Mouse (Mus musculus): ENCODE data around the gene Mtmr3. TPM values are rescaled to one million over a fixed set of nuclear protein-coding genes. Genes with fewer than 3 reads are reported as not detected.
"Not testable (repeated sequence)": the region's sequence is repeated elsewhere in the genome, so short reads cannot be mapped to it uniquely, and the experiment has no call there.

The Mtmr3 gene
- polyA plus RNA-seq, 1 experiment: 45.1 TPM

DNA sequence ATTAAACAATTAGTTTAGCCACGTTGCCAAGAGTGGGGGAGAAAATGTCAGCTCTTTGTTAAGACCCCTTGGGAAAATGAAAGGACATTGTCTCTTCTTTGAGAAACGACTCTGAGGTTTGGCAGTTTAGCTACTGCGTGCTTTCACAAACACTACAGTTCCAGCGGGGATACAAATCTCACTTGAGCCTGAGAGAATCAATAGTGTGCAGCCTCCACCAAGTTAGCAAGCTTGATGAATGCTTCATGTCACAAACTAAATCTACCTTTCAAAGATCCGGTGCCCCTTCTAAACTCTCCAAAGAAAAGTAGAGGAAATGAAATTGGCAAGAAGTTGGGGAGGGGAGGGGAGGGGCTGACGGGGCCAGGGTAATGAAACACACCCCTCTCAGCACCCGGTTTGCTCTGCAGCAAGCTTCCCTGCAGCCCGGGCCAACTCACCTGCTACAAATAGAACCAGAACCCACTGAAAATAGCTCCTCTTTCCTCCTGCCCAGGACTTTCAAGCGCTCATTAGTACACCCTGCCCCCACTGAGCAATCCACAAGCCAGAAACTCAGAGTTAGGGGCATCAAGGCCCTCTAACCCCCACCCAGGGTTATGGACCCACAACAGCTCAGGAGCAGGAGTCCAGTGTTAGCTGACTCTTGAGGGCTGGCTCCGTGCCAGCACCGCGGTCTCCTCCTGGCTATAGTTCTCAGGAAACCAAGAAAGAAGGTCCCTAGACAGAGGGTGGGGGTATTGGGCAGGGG is 8.2 kb upstream of the Mtmr3 start:
- no peak for DNase-seq (ENCODE audit: extremely low spot score in 1 of 2, low spot score in 1 of 2)

DNA sequence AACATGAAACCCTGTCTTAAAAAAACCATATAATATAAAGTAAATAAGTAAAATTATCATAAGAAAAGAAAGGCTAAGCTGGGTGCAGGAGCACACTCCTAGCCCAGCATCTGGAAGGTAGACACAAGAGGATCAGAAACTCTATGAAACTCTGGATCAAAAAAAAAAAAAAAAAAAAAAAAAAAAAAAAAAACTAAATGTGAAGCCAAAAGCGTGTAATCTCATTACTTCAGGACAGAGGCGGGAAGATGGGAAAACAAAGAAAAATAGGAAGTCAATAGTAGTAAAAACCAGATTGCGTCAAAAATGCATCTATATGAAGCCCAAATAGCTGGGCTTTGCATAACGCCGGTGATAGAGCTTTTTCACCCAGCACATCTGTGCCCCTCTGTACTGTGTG is 7.2 kb upstream of the Mtmr3 start:
- no peak for DNase-seq (ENCODE audit: extremely low spot score in 1 of 2, low spot score in 1 of 2)

DNA sequence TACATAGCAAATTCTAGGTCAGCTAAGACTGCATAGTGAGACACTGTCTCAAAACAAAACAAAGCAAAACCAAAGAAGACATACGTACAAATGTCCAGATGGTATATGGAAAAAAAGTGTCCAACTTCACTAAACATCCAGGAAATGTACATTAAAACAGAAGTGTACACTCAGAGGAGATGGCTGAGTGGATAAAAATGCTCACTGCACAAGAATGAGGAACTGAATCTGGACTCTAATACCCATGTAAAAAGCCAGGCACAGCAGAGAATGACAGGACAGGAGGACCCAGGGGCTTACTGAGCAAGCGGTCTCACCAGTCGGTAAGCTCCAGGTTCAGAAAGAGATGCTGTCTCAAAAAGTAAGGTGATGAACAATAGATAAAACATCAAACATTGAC is 5.3 kb upstream of the Mtmr3 start:
- no peak for DNase-seq (ENCODE audit: extremely low spot score in 1 of 2, low spot score in 1 of 2)

DNA sequence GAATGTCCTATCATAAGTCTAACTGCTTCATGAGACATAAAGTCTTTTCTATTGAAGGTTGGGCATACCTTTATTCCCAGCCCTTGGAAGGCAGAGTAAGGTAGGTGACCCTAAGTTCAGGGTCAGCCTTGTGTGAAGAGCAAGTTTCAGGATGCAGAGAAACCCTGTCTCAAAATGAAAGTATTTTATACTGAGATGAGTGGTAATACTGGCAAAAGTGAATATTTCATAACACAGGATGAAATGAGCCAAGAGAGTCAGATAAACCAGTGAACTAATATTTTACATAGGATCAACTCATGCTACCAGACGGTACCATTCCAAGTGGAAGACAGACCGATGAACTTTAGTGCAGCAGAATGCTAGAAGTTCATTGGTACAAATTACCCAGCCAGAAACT is 3.7 kb upstream of the Mtmr3 start:
- no peak for DNase-seq (ENCODE audit: extremely low spot score in 1 of 2, low spot score in 1 of 2)

DNA sequence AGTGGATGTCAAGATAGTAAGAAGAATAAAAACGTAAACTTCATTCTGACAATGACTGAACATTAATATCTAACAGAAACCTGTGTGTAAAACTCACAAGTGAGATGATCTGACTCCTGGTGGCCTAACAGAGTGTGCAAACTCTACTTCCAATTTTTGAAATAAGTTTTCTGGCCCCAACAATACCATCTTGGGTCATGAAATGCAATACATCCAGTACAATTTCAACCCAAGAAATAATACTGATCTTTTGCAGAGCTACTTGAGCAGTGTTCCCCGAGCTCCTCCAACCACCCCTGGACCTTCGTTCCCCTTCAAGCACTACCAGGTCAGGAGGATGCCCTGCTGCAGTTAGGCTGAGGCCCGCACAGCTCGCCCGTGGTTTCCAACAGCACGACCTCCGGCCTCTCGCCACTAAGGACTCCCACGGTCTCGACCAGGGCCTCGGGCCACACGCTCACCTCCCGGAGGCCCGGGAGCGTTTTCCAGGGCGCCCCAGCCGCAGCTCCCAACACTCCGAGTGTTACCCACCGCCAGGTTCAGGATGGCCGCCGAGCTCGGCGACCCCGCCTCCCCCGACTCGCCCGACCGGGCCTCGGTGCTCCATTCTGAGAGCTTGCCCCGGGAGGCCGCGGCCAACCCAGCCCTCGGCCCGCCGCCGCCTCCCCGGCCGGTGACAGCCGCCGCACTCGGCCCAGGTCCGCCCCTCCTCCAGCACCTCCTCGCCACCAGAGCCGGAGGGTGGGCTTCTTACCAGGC is 635 bp downstream of the Mtmr3 start:
- peak in 1 of 2 experiments; percentile 17 for DNase-seq (ENCODE audit: extremely low spot score in 1 of 2, low spot score in 1 of 2)

DNA sequence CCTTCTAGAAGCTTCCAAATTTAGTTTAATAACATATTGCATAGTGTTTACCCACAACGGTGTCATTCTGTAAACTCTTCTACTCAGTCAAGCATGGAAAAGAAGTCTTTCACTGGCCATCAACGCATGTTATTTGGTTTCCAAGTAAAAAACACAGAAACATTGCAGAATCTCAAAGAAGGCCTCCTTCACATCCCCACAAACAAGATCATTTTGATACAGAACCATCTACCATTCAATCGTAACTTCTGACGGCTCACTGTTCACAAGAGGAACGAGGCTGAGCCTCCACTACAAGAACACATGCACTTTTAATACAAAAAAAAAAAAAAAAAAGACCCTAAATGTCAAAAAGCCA is 1.2 kb downstream of the Mtmr3 start:
- DNase-seq (ENCODE audit: extremely low spot score in 1 of 2, low spot score in 1 of 2): no peak

DNA sequence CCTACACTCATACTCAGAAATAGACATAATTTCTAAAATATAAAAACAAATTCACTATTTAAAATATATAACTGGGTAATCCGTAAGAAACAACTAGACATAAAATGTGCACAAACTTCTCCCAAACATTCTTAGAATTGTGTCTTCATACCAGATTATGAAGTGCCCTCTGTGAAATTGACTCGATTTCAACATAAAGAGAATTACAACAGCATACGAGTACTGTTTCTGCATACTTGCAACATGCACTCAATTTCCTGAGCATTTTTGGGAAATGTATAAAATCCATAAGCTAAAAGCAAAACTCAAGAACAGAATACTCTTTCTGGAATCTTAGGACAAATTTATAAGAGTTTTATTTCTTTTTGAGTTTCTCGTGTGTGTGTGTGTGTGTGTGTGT is 2.9 kb downstream of the Mtmr3 start:
- no peak for DNase-seq (ENCODE audit: extremely low spot score in 1 of 2, low spot score in 1 of 2)

DNA sequence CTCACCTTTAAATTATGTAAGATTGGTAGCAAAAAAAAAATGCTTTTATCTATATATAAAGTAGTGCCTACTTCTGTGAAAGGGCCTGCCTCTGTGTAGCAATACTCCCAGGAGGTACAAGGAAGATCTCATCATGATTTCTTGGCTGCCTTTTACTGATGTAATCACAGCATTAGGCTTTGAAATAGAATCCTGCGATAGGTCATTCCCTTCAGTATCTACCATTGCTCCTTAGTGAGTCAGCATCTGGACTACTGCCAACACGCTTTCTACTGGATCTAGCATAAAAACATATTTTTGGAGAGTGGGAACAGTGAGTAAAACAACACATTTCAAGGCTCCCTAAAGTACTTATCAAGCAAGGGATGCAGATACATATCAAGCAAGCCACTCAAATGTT is 16.0 kb downstream of the Mtmr3 start:
- DNase-seq (ENCODE audit: extremely low spot score in 1 of 2, low spot score in 1 of 2): peak; percentile 28 to 82

DNA sequence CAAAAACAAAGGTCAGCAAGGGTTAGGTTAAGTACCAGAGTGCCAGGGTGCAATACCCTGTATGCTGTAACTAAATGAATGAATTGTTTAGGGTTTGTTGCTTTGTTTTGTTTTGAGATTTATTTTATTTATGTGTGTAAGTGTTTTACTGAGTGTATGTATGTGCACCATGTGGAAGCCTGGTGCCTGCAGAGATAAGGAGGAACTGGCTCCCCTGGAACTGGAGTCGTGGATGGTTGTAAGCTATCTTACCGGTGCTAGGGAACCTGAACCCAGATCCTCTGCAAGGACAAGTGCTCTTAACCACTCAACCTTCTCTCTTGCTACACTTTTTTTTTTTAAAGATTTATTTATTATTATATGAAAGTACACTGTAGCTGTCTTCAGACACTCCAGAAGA is 17.6 kb downstream of the Mtmr3 start:
- no peak for DNase-seq (ENCODE audit: extremely low spot score in 1 of 2, low spot score in 1 of 2)

DNA sequence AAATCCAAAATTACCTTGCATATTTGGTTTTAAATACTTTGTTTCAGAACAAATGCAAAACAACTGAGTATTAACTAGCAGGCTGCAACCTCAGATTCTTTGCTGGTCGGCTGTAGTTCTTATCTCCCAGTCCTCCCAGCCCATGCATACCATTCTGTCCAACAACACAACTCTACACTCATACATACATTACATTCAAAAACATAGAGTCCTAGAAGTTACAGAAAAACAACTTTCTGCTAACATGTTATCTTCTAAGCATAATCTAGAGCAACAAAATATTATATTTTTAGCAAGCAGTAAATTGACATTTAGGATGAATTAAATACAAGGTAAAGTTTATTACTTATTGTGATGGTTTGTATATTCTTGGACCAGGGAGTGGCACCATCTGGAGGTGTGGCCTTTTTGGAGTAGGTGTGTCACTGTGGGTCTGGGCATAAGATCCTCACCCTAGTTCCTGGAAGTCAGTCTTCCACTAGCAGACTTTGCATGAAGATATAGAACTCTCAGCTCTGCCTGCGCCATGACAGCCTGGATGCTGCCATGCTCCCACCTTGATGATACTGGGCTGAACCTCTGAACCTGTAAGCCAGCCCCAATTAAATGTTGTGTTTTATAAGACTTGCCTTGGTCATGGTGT is 18.5 kb downstream of the Mtmr3 start:
- DNase-seq (ENCODE audit: extremely low spot score in 1 of 2, low spot score in 1 of 2): not testable (repeated sequence)

DNA sequence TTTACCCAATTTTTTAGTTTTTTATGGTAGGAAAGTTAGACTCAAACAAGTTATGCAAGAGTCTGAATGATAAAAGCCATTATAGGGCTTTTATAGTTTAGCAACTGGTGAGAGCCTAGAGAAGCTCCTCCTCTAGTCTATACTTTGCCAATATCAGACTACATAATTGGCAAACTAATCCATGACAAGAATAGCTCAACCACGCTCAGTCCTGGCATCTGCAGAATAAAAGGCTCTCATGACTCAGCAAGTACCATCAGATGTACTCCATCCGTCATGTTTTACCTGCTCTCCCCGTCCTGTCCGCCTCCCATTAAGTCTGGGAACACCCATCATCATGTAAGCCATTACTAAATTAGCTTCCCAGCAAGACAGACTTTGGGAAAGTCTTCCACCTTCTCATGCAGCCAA is 23.2 kb downstream of the Mtmr3 start:
- peak in 1 of 2 experiments; percentile 52 for DNase-seq (ENCODE audit: extremely low spot score in 1 of 2, low spot score in 1 of 2)

DNA sequence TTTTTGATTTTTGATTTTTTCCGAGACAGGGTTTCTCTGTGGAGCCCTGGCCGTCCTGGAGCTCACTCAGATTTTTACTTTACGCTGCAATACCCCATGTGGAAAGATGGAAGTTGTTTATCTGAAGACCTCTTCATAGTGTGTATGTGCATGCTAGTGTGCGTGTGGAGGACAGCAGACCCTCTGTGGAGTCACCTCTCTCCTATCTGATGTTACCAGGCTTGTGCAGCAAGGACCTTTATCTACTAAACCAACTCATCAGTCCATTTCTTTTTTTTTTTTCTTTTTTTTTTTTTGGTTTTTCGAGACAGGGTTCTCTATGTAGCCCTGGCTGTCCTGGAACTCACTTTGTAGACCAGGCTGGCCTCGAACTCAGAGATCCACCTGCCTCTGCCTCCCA is 28.3 kb downstream of the Mtmr3 start:
- no peak for DNase-seq (ENCODE audit: extremely low spot score in 1 of 2, low spot score in 1 of 2)

DNA sequence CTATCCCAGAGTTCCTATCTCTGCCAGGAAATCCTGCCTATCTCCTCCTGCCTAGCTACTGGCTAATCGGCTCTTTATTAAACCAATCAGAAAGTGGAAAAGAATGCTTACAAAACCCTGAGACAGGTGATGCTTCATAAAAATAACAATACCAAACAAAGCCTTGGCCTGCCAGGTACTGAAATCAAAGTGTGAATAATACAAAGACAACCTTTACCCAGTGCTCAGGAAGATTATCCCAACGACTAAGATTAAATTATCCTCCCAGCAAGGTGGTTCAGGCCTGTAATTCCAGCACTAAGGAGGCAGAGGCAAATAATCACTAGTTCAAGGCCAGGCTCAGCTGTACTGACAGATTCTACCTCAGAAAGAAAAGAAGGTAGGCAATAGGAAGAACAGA is 29.1 kb downstream of the Mtmr3 start:
- no peak for DNase-seq (ENCODE audit: extremely low spot score in 1 of 2, low spot score in 1 of 2)

DNA sequence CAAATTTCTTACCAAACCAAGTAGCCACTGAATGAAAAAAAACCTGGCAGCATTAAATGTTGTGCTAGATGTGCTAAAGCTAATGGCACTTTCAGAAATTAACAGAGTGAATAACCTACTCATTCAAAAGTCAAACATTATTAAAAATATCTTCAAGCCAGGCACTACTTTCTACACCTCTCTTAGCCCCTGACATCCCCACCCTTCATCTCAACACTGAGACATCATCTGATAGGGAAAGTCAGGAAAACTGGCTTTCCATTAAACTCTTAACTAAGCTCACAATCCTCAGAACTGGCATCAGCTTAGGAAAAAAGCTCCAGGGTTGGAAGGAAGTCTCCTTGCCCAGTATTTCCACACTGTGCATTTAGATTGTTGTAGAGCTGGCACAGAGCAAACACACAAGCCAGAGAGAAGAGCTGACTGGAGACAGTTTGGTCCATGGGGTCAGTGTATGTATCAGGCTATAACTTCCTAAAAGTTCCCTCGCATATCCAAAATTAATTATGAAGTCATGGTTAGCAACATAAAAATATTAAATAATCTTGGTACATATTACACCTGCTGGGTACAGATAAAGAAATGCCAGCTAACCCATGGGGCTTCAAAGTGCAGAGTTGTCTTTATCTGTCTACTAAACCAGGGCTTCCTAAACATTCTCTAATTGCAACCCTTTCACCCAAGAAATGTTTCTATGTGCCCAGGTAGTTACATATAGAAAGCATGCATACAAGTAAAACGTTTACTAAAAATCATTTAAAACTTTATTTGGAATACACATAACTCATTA is 41.2 kb downstream of the Mtmr3 start:
- DNase-seq (ENCODE audit: extremely low spot score in 1 of 2, low spot score in 1 of 2): no peak

DNA sequence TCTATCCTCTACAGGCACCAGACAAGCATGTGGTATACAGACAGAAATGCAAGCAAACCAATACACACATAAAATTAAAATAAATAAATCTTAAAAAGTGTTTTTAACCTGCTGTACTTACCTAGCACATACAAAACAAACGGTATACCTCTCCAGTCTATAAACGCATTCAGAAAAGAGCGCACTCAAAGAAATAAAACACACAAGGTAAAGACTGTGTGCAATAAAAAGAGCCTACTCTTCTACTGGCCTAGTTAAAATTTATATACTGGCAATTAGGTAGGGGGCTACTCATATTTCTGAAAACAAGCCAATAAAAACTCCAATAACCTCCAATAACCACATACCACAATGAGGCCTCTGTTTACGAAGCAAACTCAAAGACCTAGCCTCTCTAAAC is 47.1 kb downstream of the Mtmr3 start:
- no peak for DNase-seq (ENCODE audit: extremely low spot score in 1 of 2, low spot score in 1 of 2)

DNA sequence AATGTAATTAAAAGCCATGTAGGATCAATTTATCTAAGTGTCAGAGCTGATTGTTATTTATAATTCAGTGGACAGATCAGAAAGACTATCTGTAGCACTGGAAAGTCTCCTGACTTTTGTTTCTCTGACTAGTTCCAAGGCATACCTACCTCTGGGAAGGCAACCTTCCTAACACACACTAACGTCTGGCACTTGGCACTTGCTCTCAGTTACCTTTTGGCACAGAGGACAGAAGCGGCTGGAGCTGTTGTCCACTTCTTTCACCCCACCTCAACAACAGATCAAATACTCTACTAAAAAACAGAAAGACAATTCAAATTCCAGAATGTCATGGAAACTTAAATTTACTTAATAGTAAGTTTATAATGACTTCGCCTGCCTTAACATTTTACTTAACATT is 48.7 kb downstream of the Mtmr3 start:
- DNase-seq (ENCODE audit: extremely low spot score in 1 of 2, low spot score in 1 of 2): no peak

DNA sequence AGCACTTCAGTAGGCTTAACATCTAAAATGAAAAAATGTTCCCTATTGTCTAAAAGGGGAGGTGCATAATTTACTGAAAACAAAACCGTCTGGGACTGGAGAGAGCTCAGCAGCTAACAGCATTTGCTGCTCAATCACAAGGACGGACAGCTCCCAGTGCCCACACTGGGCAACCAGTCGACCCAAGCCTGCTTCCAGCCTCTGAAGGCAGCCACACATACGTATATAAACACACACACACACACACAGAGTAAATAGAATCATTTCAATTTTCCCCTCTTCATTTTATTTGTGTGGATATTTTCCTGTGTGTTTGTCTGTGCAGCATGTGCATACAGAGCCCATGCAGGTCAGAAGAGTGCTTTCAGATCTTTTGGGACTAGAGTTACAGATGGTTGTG is 49.3 kb downstream of the Mtmr3 start:
- DNase-seq (ENCODE audit: extremely low spot score in 1 of 2, low spot score in 1 of 2): no peak

DNA sequence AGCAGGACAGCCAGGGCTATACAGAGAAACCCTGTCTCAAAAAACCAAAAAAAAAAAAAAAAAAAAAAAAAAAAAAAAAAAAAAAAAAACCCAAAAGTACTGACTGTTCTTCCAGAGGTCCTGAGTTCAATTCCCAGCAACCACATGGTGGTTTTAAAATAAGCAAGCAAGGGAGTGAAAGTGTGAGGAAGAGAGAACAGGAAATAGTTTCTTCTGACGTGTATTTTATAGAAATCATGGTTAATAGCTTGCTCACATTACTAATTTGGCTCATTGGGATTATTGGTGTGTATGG is 50.1 kb downstream of the Mtmr3 start:
- DNase-seq (ENCODE audit: extremely low spot score in 1 of 2, low spot score in 1 of 2): not testable (repeated sequence)

DNA sequence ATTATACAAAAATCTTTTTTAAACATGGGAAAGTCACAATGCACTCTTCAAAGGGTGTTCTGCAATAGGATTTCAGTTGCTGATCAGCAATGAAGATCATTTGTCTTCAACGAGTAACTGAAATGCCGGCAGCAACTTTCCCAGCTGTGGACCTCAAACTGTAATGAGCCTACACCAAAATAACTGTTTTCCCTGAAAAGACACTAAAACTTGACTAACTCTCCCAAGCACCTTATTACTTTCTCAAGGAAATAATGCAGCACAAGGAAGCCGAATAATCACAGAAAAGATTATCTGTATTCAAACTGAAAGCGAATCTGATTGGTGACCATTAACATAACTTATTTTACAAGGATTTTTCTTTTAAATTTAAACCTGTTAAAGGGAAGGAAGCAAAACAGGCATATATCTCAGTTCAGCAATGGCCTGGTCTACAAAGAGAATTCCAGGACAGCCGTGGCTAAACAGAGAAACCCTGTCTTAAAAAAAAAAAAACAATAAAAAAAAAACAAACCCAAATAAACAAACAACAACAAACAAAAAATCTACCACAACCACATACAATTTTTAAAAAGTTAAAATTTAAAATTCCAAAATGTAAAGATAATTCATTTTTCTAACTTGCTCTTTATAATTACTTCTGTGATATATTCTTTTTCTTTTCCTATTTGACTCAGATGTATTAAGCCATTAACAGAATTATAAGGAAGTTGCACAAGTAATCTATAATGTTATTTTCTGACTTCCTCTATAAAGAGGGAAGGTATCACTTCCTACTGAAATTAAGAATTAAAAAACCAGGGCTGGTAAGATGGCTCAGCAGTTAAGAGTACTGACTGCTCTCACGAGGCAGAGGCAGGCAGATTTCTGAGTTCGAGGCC is 50.7 kb downstream of the Mtmr3 start:
- no peak for DNase-seq (ENCODE audit: extremely low spot score in 1 of 2, low spot score in 1 of 2)

DNA sequence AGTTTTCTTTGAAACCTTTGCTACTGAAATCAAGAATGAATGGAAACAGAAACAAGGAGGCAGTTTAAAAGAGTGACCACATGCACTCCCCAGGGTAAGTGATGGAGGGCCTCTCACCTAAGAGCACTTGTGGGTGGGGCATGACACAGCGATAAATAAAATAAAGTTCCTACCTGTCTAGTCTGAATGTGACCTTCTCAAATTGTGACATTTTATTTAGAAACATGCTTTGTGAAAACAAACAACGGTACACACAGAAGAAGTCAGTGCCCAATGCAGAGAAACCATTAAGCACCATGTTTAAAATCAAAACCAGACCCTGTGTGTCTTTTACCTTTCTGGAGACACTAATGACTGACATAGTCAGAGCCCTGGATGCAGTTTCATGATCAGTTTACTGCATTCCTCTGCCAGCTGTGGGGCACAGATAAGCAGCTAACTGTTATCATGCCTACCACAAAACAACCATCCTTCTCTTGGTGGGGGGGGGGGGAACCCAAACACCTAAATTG is 51.6 kb downstream of the Mtmr3 start:
- no peak for DNase-seq (ENCODE audit: extremely low spot score in 1 of 2, low spot score in 1 of 2)

Measured in frontal cortex, adult 2 months (tissue).